Mouse (Mus musculus): ENCODE results near the gene Il16. TPM values are rescaled to one million over a fixed set of nuclear protein-coding genes. Genes with fewer than 3 reads are reported as not detected.

Gene Il16
- polyA plus RNA-seq, 1 experiment from 2014 or later, result 4.5 TPM

DNA sequence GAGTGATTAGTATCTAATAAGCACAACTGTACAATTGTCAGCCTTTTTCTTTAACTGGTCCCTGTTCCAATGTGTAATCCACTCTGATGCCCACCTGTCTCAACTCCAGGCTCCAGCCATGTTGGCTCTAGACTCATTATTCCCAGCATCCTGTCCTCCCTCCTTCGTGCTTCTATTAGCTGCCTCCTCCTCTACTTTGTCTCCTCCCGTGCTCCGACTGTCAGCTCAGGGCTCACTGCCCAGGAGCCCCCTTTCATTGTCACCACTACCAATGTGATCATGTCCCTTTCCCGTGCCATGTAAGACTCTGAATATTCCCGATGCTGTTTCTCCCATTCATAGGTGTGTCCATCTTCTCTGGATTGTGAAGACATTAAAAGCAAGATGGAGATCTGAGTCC is 16.8 kb upstream of the Il16 start:
- Histone ChIP-seq H3K27ac (ENCODE audit: low read length) (no peak overlapping the region), H3K9me3 (ENCODE audit: control insufficient read depth, low read length) (no peaks in the 10 kb centered on the region), H3K4me3 (ENCODE audit: low read length) (no peak overlapping the region), H3K9ac (ENCODE audit: low read length) (no peak overlapping the region), H3K36me3 (ENCODE audit: control insufficient read depth, insufficient read depth, low read length) (no peaks in the 10 kb centered on the region), H3K4me2 (ENCODE audit: low read depth, low read length) (no peak overlapping the region), H3K27me3 (ENCODE audit: control insufficient read depth, insufficient read depth, low read depth, low read length) (no peaks in the 10 kb centered on the region), H3K4me1 (replicated peaks; ENCODE audit: control insufficient read depth, insufficient read depth, low read length) (no peaks in the 10 kb centered on the region)
- WGBS, result 81% methylated on average over 5 of the region's 5 CpGs
- no peak for ATAC-seq (ENCODE audit: low read depth)

DNA sequence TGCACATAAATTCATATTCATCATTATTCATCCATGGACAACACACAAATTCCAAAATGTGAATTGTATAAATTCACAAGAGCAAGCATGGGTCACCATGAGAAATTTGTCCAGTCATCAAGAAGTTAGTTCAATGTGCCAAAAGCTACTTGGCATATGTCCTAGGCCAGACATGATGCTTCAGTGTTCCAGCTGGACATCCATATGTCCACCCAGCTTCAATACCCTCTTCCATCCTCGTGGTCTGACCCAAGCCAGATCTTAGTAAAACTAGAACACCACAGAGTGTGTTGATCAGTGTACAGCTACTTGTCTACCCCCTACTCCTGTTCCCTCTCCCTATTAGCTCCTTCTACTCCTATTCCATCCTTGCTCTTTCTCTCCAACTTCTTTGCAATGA is 5.5 kb upstream of the Il16 start:
- WGBS, result 30% methylated on average over 1 of the region's 1 CpGs
- peaks cover 3% of the 10 kb centered on the region; the same call in 1 of the 2 replicates for H3K4me1 ChIP-seq (replicated peaks; ENCODE audit: control insufficient read depth, insufficient read depth, low read length)
- H3K9ac ChIP-seq (ENCODE audit: low read length), result no peak overlapping the region
- no peaks in the 10 kb centered on the region for H3K27me3 ChIP-seq (ENCODE audit: control insufficient read depth, insufficient read depth, low read depth, low read length)
- H3K27ac ChIP-seq (ENCODE audit: low read length), result 0 out of 2 replicates have a peak overlapping the region, but pooled peaks have one; percentile 1
- peak; percentile 85 for ATAC-seq (ENCODE audit: low read depth)
- no peak overlapping the region for H3K4me3 ChIP-seq (ENCODE audit: low read length)
- H3K9me3 ChIP-seq (ENCODE audit: control insufficient read depth, low read length), result no peaks in the 10 kb centered on the region
- H3K4me2 ChIP-seq (ENCODE audit: low read depth, low read length), result no peak overlapping the region
- H3K36me3 ChIP-seq (ENCODE audit: control insufficient read depth, insufficient read depth, low read length), result no peaks in the 10 kb centered on the region

DNA sequence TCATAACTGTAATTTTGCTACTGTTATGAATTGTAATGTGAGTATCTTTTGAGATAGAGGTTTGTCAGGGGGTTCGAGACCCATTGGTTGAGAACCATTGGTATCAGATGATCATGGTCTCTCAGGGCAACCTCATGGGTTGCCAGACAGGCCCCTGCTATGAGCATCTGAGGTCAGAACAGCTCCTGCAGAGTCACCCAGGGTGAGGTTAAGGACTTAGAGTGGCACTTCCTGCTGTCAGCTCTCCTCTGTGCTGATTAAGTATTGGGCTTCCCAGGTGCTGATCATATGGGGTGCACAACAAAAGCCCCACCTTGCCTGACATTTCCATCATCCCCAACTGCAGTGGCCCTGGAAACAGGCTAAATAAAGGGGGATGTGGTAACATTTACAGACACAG is 2.9 kb upstream of the Il16 start:
- no peak overlapping the region for H3K4me2 ChIP-seq (ENCODE audit: low read depth, low read length)
- H3K9me3 ChIP-seq (ENCODE audit: control insufficient read depth, low read length), result no peaks in the 10 kb centered on the region
- WGBS, result 87% methylated on average over 1 of the region's 1 CpGs
- no peaks in the 10 kb centered on the region for H3K27me3 ChIP-seq (ENCODE audit: control insufficient read depth, insufficient read depth, low read depth, low read length)
- ATAC-seq (ENCODE audit: low read depth), result no peak
- no peak overlapping the region for H3K4me3 ChIP-seq (ENCODE audit: low read length)
- no peak overlapping the region for H3K27ac ChIP-seq (ENCODE audit: low read length)
- H3K4me1 ChIP-seq (replicated peaks; ENCODE audit: control insufficient read depth, insufficient read depth, low read length), result peaks cover 14% of the 10 kb centered on the region; the same call in 1 of the 2 replicates
- H3K9ac ChIP-seq (ENCODE audit: low read length), result no peak overlapping the region
- H3K36me3 ChIP-seq (ENCODE audit: control insufficient read depth, insufficient read depth, low read length), result no peaks in the 10 kb centered on the region

DNA sequence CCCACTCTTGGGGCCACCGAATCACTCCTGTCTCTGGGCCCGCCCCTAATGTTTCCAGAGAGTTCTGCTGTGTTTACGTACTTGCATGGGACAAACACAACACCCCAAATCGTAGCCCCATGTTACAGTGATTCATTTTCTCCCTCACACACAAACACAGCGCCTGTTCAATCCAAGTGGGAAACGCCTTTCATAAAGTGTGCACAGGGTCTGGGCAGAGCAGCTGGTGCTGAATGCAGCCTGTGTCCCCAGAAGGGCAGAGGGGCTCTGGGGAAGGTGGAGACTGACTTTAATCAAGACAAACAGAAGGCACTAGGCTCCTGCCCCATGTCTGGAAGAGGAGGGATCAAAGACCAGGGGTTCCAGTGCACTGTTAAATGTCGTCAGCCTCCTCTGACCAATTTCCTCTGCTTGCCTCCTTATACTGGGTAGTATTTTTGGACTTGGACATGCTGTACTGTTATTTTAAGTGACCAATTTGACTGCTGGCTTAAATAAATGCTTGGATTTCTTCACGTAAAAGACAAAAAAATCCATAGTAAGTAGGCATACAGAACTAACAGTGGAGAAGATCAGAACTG is 671 bp upstream of the Il16 start:
- Histone ChIP-seq H3K4me1 (replicated peaks; ENCODE audit: control insufficient read depth, insufficient read depth, low read length) (peaks cover 14% of the 10 kb centered on the region; the same call in 1 of the 2 replicates), H3K27me3 (ENCODE audit: control insufficient read depth, insufficient read depth, low read depth, low read length) (no peaks in the 10 kb centered on the region), H3K9ac (ENCODE audit: low read length) (peak overlapping the region; percentile 59), H3K36me3 (ENCODE audit: control insufficient read depth, insufficient read depth, low read length) (no peaks in the 10 kb centered on the region), H3K4me2 (ENCODE audit: low read depth, low read length) (peak overlapping the region; percentile 56), H3K9me3 (ENCODE audit: control insufficient read depth, low read length) (no peaks in the 10 kb centered on the region), H3K27ac (ENCODE audit: low read length) (peak overlapping the region; percentile 88), H3K4me3 (ENCODE audit: low read length) (peak overlapping the region; percentile 40)
- peak; percentile 34; the same call in 1 of the 2 replicates for ATAC-seq (ENCODE audit: low read depth)
- WGBS, result 36% methylated on average over 8 of the region's 8 CpGs

DNA sequence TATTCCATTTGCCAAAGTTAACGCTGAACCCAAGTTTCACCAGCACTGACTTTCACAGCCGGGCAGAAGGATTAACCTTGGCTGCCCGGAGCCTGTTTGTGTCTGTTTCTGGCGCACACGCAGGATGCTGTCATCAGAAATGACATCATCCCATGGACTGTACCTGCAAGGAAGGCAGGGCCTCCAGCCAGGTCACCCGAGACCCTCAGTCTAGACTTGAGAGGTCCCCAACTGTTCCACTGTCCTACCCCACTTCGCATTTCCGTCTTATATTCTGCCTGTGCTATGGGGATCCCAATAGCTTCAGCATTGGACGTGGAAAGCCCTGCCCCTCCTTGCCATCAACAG is 487 bp downstream of the Il16 start:
- H3K36me3 ChIP-seq (ENCODE audit: control insufficient read depth, insufficient read depth, low read length), result no peaks in the 10 kb centered on the region
- H3K4me2 ChIP-seq (ENCODE audit: low read depth, low read length), result peak overlapping the region; percentile 56
- H3K4me1 ChIP-seq (replicated peaks; ENCODE audit: control insufficient read depth, insufficient read depth, low read length), result peaks cover 17% of the 10 kb centered on the region; the same call in 1 of the 2 replicates
- ATAC-seq (ENCODE audit: low read depth), result peak; percentile 10; the same call in 1 of the 2 replicates
- H3K9ac ChIP-seq (ENCODE audit: low read length), result peak overlapping the region; percentile 59
- no peaks in the 10 kb centered on the region for H3K27me3 ChIP-seq (ENCODE audit: control insufficient read depth, insufficient read depth, low read depth, low read length)
- H3K9me3 ChIP-seq (ENCODE audit: control insufficient read depth, low read length), result no peaks in the 10 kb centered on the region
- 47% methylated on average over 9 of the region's 9 CpGs for WGBS
- peak overlapping the region; percentile 40 for H3K4me3 ChIP-seq (ENCODE audit: low read length)
- peak overlapping the region; percentile 88 for H3K27ac ChIP-seq (ENCODE audit: low read length)

DNA sequence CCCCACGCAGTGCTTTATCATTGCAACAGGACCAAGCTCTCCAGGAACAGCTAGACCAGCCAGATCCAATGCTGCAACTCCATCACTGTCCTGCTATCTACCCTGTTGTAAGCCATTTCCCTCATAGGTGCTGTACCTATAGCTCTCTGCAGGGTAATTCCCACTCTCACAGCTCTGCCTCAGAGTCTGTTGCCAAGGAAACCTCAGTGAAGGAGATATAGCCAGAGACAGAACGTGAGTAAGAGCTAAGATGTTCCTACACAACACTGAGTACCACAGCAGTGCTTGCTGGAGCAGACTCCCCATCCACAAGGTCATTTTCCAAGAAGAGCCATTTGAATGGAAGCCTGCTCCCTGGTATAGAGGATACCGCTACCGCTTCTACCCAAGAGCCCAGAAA is 1.3 kb downstream of the Il16 start:
- ATAC-seq (ENCODE audit: low read depth), result no peak
- Histone ChIP-seq H3K4me2 (ENCODE audit: low read depth, low read length) (peak overlapping the region; percentile 56), H3K9me3 (ENCODE audit: control insufficient read depth, low read length) (no peaks in the 10 kb centered on the region), H3K27me3 (ENCODE audit: control insufficient read depth, insufficient read depth, low read depth, low read length) (no peaks in the 10 kb centered on the region), H3K4me3 (ENCODE audit: low read length) (peak overlapping the region; percentile 1; the same call in 1 of the 2 replicates), H3K36me3 (ENCODE audit: control insufficient read depth, insufficient read depth, low read length) (no peaks in the 10 kb centered on the region), H3K9ac (ENCODE audit: low read length) (no peak overlapping the region), H3K4me1 (replicated peaks; ENCODE audit: control insufficient read depth, insufficient read depth, low read length) (peaks cover 18% of the 10 kb centered on the region; the same call in 1 of the 2 replicates), H3K27ac (ENCODE audit: low read length) (no peak overlapping the region)
- WGBS, result 78% methylated on average over 4 of the region's 4 CpGs

DNA sequence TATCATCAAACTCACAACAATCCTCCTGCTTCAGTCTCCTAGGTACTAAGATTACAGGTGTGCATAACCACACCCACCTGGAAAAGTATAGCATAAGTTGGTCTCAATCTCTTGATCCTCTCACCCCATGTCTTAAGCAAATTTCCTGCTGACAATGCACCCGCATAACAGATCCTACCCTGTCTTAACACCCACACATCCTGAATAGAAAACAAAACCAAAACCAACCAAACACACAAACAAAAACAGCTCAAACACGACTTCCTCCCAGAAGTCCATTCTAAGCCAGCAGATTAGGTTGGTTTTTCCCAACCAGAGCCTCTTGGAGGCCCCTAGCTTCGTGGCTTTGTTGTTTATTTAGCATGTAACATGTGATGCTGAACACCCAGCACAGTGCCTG is 2.8 kb downstream of the Il16 start:
- H3K27ac ChIP-seq (ENCODE audit: low read length), result no peak overlapping the region
- H3K4me1 ChIP-seq (replicated peaks; ENCODE audit: control insufficient read depth, insufficient read depth, low read length), result peaks cover 28% of the 10 kb centered on the region
- H3K36me3 ChIP-seq (ENCODE audit: control insufficient read depth, insufficient read depth, low read length), result no peaks in the 10 kb centered on the region
- H3K4me3 ChIP-seq (ENCODE audit: low read length), result no peak overlapping the region
- no peak overlapping the region for H3K9ac ChIP-seq (ENCODE audit: low read length)
- H3K4me2 ChIP-seq (ENCODE audit: low read depth, low read length), result no peak overlapping the region
- H3K27me3 ChIP-seq (ENCODE audit: control insufficient read depth, insufficient read depth, low read depth, low read length), result no peaks in the 10 kb centered on the region
- no peak for ATAC-seq (ENCODE audit: low read depth)
- WGBS, result 40% methylated on average over 3 of the region's 3 CpGs
- H3K9me3 ChIP-seq (ENCODE audit: control insufficient read depth, low read length), result no peaks in the 10 kb centered on the region

DNA sequence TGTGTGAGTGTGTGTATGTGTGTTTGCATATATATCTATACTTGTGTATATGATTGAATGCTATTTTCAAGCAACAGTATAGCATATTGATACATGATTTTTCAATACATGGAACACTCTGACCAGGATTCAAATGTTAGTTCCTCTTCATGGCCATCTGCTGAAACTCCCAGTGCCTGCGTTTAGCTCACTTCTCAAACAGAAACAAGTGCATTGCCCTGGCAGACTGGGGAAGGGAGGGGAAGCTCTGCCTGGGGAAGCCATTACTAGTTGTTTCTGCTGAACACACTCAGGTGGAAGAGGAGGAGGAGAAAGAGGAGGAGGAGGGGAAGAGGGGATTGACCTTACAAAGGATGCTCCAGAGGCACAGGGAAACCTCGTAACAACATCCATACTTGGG is 3.5 kb downstream of the Il16 start:
- no peaks in the 10 kb centered on the region for H3K27me3 ChIP-seq (ENCODE audit: control insufficient read depth, insufficient read depth, low read depth, low read length)
- no peak overlapping the region for H3K27ac ChIP-seq (ENCODE audit: low read length)
- 83% methylated on average over 2 of the region's 2 CpGs for WGBS
- no peak overlapping the region for H3K4me3 ChIP-seq (ENCODE audit: low read length)
- H3K4me1 ChIP-seq (replicated peaks; ENCODE audit: control insufficient read depth, insufficient read depth, low read length), result peaks cover 29% of the 10 kb centered on the region
- H3K4me2 ChIP-seq (ENCODE audit: low read depth, low read length), result no peak overlapping the region
- H3K9ac ChIP-seq (ENCODE audit: low read length), result no peak overlapping the region
- ATAC-seq (ENCODE audit: low read depth), result no peak
- H3K36me3 ChIP-seq (ENCODE audit: control insufficient read depth, insufficient read depth, low read length), result no peaks in the 10 kb centered on the region
- no peaks in the 10 kb centered on the region for H3K9me3 ChIP-seq (ENCODE audit: control insufficient read depth, low read length)

DNA sequence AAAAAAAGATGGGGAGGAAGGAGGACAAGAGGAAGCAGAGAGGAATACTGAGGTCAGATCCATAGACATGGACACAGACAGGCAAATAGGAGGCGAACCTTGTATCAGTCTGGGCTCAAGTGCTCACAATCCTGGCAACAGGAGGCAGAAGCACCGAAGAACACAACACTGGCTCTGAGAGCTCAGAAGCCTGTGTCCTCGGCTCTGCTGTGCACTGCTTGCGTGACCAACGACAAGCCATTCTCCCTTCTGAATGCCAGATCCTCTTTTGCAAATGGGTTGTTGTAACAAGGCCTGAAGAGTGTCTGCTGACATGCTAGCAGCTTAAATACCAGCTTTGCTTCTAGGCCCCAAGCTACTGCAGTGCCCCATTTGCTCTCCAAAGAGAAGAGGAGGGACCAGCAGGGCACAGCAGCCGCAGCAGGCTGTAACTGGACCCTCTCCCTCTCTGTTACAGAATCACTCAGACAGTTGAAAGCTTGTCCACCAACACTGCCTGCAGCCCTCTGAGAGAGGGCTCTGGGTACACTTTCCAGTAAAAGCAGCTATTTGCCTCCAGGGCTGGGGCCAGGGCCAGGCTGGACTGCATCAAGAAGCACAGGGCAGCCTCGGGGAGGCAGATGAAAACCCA is 5.7 kb downstream of the Il16 start:
- Histone ChIP-seq H3K9ac (ENCODE audit: low read length) (peak overlapping the region; percentile 20; the same call in 1 of the 2 replicates), H3K27me3 (ENCODE audit: control insufficient read depth, insufficient read depth, low read depth, low read length) (no peaks in the 10 kb centered on the region), H3K4me1 (replicated peaks; ENCODE audit: control insufficient read depth, insufficient read depth, low read length) (peaks cover 18% of the 10 kb centered on the region), H3K4me2 (ENCODE audit: low read depth, low read length) (no peak overlapping the region), H3K4me3 (ENCODE audit: low read length) (no peak overlapping the region), H3K9me3 (ENCODE audit: control insufficient read depth, low read length) (no peaks in the 10 kb centered on the region), H3K27ac (ENCODE audit: low read length) (peak overlapping the region; percentile 37), H3K36me3 (ENCODE audit: control insufficient read depth, insufficient read depth, low read length) (no peaks in the 10 kb centered on the region)
- WGBS, result 35% methylated on average over 7 of the region's 7 CpGs
- peak; percentile 68 for ATAC-seq (ENCODE audit: low read depth)

All from lung, embryonic 16.5 days (tissue).